Mouse (Mus musculus) Patski (cell line): ENCODE results near the gene Smyd5. TPM values are rescaled to one million over a fixed set of nuclear protein-coding genes. Genes with fewer than 3 reads are reported as not detected.

Experiments
- ATAC-seq: fragments of 100-300 bp; one replicate; pipeline ENCODE4 v1.8.0; 2021
- CTCF ChIA-PET: fragments of 350-600 bp; sonication (Branson Sonifier 250); formaldehyde crosslinking; loops from one replicate; lab custom pipeline; 2022; ENCODE audit warnings: inconsistent platforms; lab: Charles Lee
- POLR2A ChIA-PET: fragments of 350-600 bp; sonication (Branson Sonifier 250); formaldehyde crosslinking; loops from one replicate; lab custom pipeline; 2022; ENCODE audit warnings: antibody characterized with exemption, inconsistent platforms; lab: Charles Lee
- DNase-seq: peaks from one replicate; pipeline ENCODE4 v3.0.0-alpha.2; 2011; ENCODE audit warnings: low read depth, low spot score
- H3K27me3 ChIP-seq: fragments of 371-371 bp; one replicate; pipeline ENCODE4 v1.5.1; 2021
- CTCF ChIP-seq: fragments of 100-300 bp; IDR thresholded peaks from one replicate; pipeline ENCODE4 v1.5.1; 2021
- in situ Hi-C: fragments of 300-500 bp; cut with MboI; formaldehyde crosslinking; loops from 3 replicates; pipeline ENCODE4 v1.11.1; 2018; ENCODE audit warnings: low pct_unique_long_range_greater_than_20kb, mixed read lengths
- polyA plus RNA-seq: library from polyadenylated mRNA; unstranded; gene quantifications from one replicate; pipeline ENCODE4 v1.2.3, GENCODE M21; 2021

The Smyd5 gene
- polyA plus RNA-seq, 1 experiment from 2014 or later = 51.8 TPM

- in situ Hi-C loops = no loop called here
- DNase-seq = no peak
- CTCF ChIA-PET = interaction anchor here (1.0 kb wide), 1 partner anchor 8 kb away, joined by 3 read pairs; no protein-coding TSS in a partner anchor
- ATAC-seq = no peak
- H3K27me3 ChIP-seq = peaks cover 49% of the 10 kb centered on the region
- POLR2A ChIA-PET = no interaction called here
- TF ChIP-seq CTCF = no peak
These were observed 52.3 kb downstream of the Smyd5 start for GRCm38 (mm10) chr6:85483843-85484721.

GRCm38 (mm10) chr6:85485738-85486137 is 53.9 kb downstream of the Smyd5 start:
- CTCF ChIA-PET = no interaction called here
- ATAC-seq = no peak
- in situ Hi-C loops = no loop called here
- POLR2A ChIA-PET = no interaction called here
- peaks cover 43% of the 10 kb centered on the region for H3K27me3 ChIP-seq
- no peak for TF ChIP-seq CTCF
- no peak for DNase-seq

- no peak for TF ChIP-seq CTCF
- ChIA-PET CTCF (no interaction called here), POLR2A (interaction anchor here (0.9 kb wide), 1 partner anchor 17 kb away, joined by 3 read pairs; no protein-coding TSS in a partner anchor)
These were observed 56.7 kb downstream of the Smyd5 start for GRCm38 (mm10) chr6:85488510-85488909.

GRCm38 (mm10) chr6:85489717-85490116 is 57.9 kb downstream of the Smyd5 start:
- no peak for TF ChIP-seq CTCF
- ChIA-PET CTCF (interaction anchor here (1.3 kb wide), 1 partner anchor 10 kb away, joined by 3 read pairs; no protein-coding TSS in a partner anchor), POLR2A (no interaction called here)
- ATAC-seq (no peak), DNase-seq (no peak)
- in situ Hi-C loops = no loop called here
- H3K27me3 ChIP-seq = peaks cover 33% of the 10 kb centered on the region

More at GRCm38 (mm10) chr6:85488510-85488909, 56.7 kb downstream of the Smyd5 start:
- H3K27me3 ChIP-seq = peaks cover 39% of the 10 kb centered on the region
- DNase-seq (no peak), ATAC-seq (no peak)
- in situ Hi-C loops = no loop called here

- TF ChIP-seq CTCF = no peak
- no peak for ATAC-seq
- in situ Hi-C loops = no loop called here
- DNase-seq = no peak
- ChIA-PET CTCF (interaction anchor here (1.3 kb wide), 1 partner anchor 11 kb away, joined by 3 read pairs; no protein-coding TSS in a partner anchor), POLR2A (no interaction called here)
- H3K27me3 ChIP-seq = peaks cover 32% of the 10 kb centered on the region
These were observed 58.5 kb downstream of the Smyd5 start for GRCm38 (mm10) chr6:85490252-85490651.

GRCm38 (mm10) chr6:85491606-85492005 is 59.8 kb downstream of the Smyd5 start:
- POLR2A ChIA-PET = no interaction called here

More at GRCm38 (mm10) chr6:85491606-85492005, 59.8 kb downstream of the Smyd5 start:
- in situ Hi-C loops = no loop called here
- DNase-seq (no peak), ATAC-seq (no peak)
- TF ChIP-seq CTCF = no peak
- peaks cover 32% of the 10 kb centered on the region for H3K27me3 ChIP-seq
- CTCF ChIA-PET = no interaction called here

Other genes starting within 250 kb of the Smyd5 start
- not detected for gene Emx1, start 244.6 kb upstream of the Smyd5 start, polyA plus RNA-seq
- gene Sfxn5, start 98.6 kb upstream of the Smyd5 start, polyA plus RNA-seq = 10.9 TPM
- 151 TPM for gene Rab11fip5, start 57.4 kb upstream of the Smyd5 start, polyA plus RNA-seq
- gene Noto, start 8.1 kb upstream of the Smyd5 start, polyA plus RNA-seq = not detected
- 397 TPM for gene Cct7, start 19.5 kb downstream of the Smyd5 start, polyA plus RNA-seq
- 14.6 TPM for gene Pradc1, start 20.0 kb downstream of the Smyd5 start, polyA plus RNA-seq
- 0.06 TPM for gene Fbxo41, start 71.0 kb downstream of the Smyd5 start, polyA plus RNA-seq
- gene Egr4, start 81.6 kb downstream of the Smyd5 start, polyA plus RNA-seq = not detected
- gene Alms1, start 155.5 kb downstream of the Smyd5 start, polyA plus RNA-seq = 5.4 TPM